Comparison of ENCODE assay signal across 16 mouse cellular contexts in genomic region chr1:154148948-154149347, GRCm38 (mm10). TPM values are rescaled to one million over a fixed set of nuclear protein-coding genes. Genes with fewer than 3 reads are reported as not detected.
A peak's percentile ranks its signal among the peaks of the same experiment; 100 is the strongest.
DNase-seq lines count a peak whose midpoint lies in the region; ATAC-seq and TF ChIP-seq lines count a peak whose summit lies in the region.
"Had no signal": no experiment of that assay in that cellular context is flagged by ENCODE, and none has a peak within 500 bp of the region (broad histone marks: within the 10 kb centered on the region; RNA-seq: fewer than 3 reads in every experiment).

No protein-coding gene starts in this region.

- H3K27ac ChIP-seq in lung, postnatal 0 days (ENCODE audit: low read length), result no peak overlapping the region
- H3K27ac ChIP-seq in kidney, embryonic 14.5 days (ENCODE audit: low read depth, low read length), result no peak overlapping the region
- no peak overlapping the region for H3K27ac ChIP-seq in stomach, embryonic 14.5 days (ENCODE audit: low read length)
- H3K27ac ChIP-seq: heart, embryonic 13.5 days; limb, embryonic 13.5 days; midbrain, embryonic 10.5 days had no signal

- H3K9ac ChIP-seq in lung, postnatal 0 days (replicated peaks; ENCODE audit: low read depth), result no peak overlapping the region
- no peak overlapping the region for H3K9ac ChIP-seq in kidney, embryonic 14.5 days (ENCODE audit: low read depth, low read length)
- no peak overlapping the region for H3K9ac ChIP-seq in stomach, embryonic 14.5 days (replicated peaks; ENCODE audit: low read depth, low read length)
- H3K9ac ChIP-seq: heart, embryonic 13.5 days; limb, embryonic 13.5 days had no signal

- H3K4me2 ChIP-seq in lung, postnatal 0 days (replicated peaks; ENCODE audit: low read depth, low read length), result no peak overlapping the region
- no peak overlapping the region for H3K4me2 ChIP-seq in kidney, embryonic 14.5 days (replicated peaks; ENCODE audit: low read depth, low read length)
- no peak overlapping the region for H3K4me2 ChIP-seq in stomach, embryonic 14.5 days (replicated peaks; ENCODE audit: low read depth, low read length)
- H3K4me2 ChIP-seq: heart, embryonic 13.5 days; limb, embryonic 13.5 days had no signal

- no peak for TF ChIP-seq CTCF in lung, postnatal 0 days (IDR thresholded peaks at IDR 0.05)
- TF ChIP-seq CTCF in lung, adult 2 months (IDR thresholded peaks at IDR 0.05; ENCODE audit: insufficient read depth, low read length), result no peak

- H3K4me1 ChIP-seq in lung, postnatal 0 days (ENCODE audit: insufficient read depth, low read depth, low read length), result no peaks in the 10 kb centered on the region; the same call in 1 of the 2 replicates
- peaks cover 4% of the 10 kb centered on the region; the same call in 1 of the 2 replicates for H3K4me1 ChIP-seq in lung, adult 2 months (ENCODE audit: control insufficient read depth, insufficient read depth, low read length)
- H3K4me1 ChIP-seq in kidney, embryonic 14.5 days (ENCODE audit: control insufficient read depth, insufficient read depth, low read length), result peaks cover 13% of the 10 kb centered on the region; the same call in 1 of the 2 replicates
- peaks cover 10% of the 10 kb centered on the region for H3K4me1 ChIP-seq in stomach, embryonic 14.5 days (ENCODE audit: control insufficient read depth, insufficient read depth, low read length)

- no peaks in the 10 kb centered on the region for H3K27me3 ChIP-seq in lung, postnatal 0 days (replicated peaks; ENCODE audit: insufficient read depth, low read length)
- H3K27me3 ChIP-seq in kidney, embryonic 14.5 days (ENCODE audit: control insufficient read depth, insufficient read depth, low read length), result no peaks in the 10 kb centered on the region
- H3K27me3 ChIP-seq in stomach, embryonic 14.5 days (ENCODE audit: control insufficient read depth, insufficient read depth, low read length), result no peaks in the 10 kb centered on the region
- H3K27me3 ChIP-seq: heart, embryonic 13.5 days; limb, embryonic 13.5 days had no signal

- DNase-seq in adrenal gland, adult (ENCODE audit: inconsistent age in 2 of 2, low spot score in 1 of 2), result peak; percentile 72 to 85
- no peak for DNase-seq in adrenal gland, postnatal 4 days (ENCODE audit: low spot score in 2 of 2)
- peak; percentile 10 for DNase-seq in lung, postnatal 0 days (ENCODE audit: low spot score)
- DNase-seq in lung, adult 2 months, result no peak
- DNase-seq in layer of hippocampus, postnatal 14 days (ENCODE audit: low spot score in 2 of 2), result no peak
- DNase-seq in thymus, postnatal 36 days, result no peak

- peak; percentile 29; the same call in 1 of the 2 replicates for TF ChIP-seq EP300 in lung, postnatal 0 days (IDR thresholded peaks at IDR 0.05)

- 51% methylated on average over 10 of the region's 10 CpGs for WGBS in lung, postnatal 0 days
- WGBS in lung, adult 2 months, result 38% methylated on average over 10 of the region's 10 CpGs
- 49% methylated on average over 10 of the region's 10 CpGs for WGBS in kidney, embryonic 14.5 days
- WGBS in stomach, embryonic 14.5 days, result 61% methylated on average over 10 of the region's 10 CpGs

- no peaks in the 10 kb centered on the region for H3K9me3 ChIP-seq in lung, postnatal 0 days (ENCODE audit: low read length)
- no peaks in the 10 kb centered on the region for H3K9me3 ChIP-seq in kidney, embryonic 14.5 days (ENCODE audit: control insufficient read depth, low read length)
- no peaks in the 10 kb centered on the region for H3K9me3 ChIP-seq in stomach, embryonic 14.5 days (ENCODE audit: control insufficient read depth, low read depth, low read length)
- H3K9me3 ChIP-seq: heart, embryonic 13.5 days; limb, embryonic 13.5 days; midbrain, embryonic 10.5 days had no signal

- H3K36me3 ChIP-seq in lung, postnatal 0 days (ENCODE audit: insufficient read depth, low read length), result no peaks in the 10 kb centered on the region
- H3K36me3 ChIP-seq in kidney, embryonic 14.5 days (ENCODE audit: control insufficient read depth, insufficient read depth, low read length), result no peaks in the 10 kb centered on the region
- no peaks in the 10 kb centered on the region for H3K36me3 ChIP-seq in stomach, embryonic 14.5 days (ENCODE audit: control insufficient read depth, insufficient read depth, low read length)
- H3K36me3 ChIP-seq: G1E; heart, embryonic 13.5 days; limb, embryonic 13.5 days; midbrain, embryonic 10.5 days had no signal

- TF ChIP-seq POLR2A in lung, adult 2 months (IDR thresholded peaks at IDR 0.05; ENCODE audit: borderline replicate concordance, extremely low read depth, low read depth, low read length), result no peak

- H3K4me3 ChIP-seq in lung, postnatal 0 days (ENCODE audit: low read depth, low read length), result no peak overlapping the region
- H3K4me3 ChIP-seq in lung, adult 2 months (replicated peaks; ENCODE audit: extremely low read depth, low read depth, low read length), result no peak overlapping the region
- no peak overlapping the region for H3K4me3 ChIP-seq in kidney, embryonic 14.5 days (ENCODE audit: low read length)
- H3K4me3 ChIP-seq in stomach, embryonic 14.5 days (ENCODE audit: low read depth, low read length), result no peak overlapping the region
- H3K4me3 ChIP-seq: heart, embryonic 13.5 days; limb, embryonic 13.5 days; midbrain, embryonic 10.5 days had no signal

- ATAC-seq in lung, postnatal 0 days, result 0 out of 2 replicates have a peak, but pooled peaks have one; percentile 4
- ATAC-seq in kidney, embryonic 14.5 days (ENCODE audit: low FRiP score, low TSS enrichment), result peak; percentile 61
- ATAC-seq in stomach, embryonic 14.5 days (ENCODE audit: insufficient number of reproducible peaks, insufficient read depth, low FRiP score, low read depth), result 0 out of 2 replicates have a peak, but pooled peaks have one; percentile 20

RNA-seq across cellular contexts. Expression of gene Zfp648, which starts 52.0 kb away (rescaled TPM):
- total RNA-seq in adrenal gland, postnatal 4 days (2021), result under 1 TPM; 0.39 to 0.42 TPM
- polyA plus RNA-seq in lung, postnatal 0 days (2015; fragmentation: Nextera tagmentation; extraction: Ambion mirVana), result not detected in 2 replicates
- polyA plus RNA-seq in lung, adult 2 months (2012; rRNA removed), result 0.06 TPM in 1 of 2 replicates, not detected in the other
- 0.13 and 0.26 TPM in 2 replicates for polyA plus RNA-seq in kidney, embryonic 14.5 days (2014; fragmentation: Nextera tagmentation; extraction: Ambion mirVana)
- not detected in 2 replicates for polyA plus RNA-seq in stomach, embryonic 14.5 days (2014; fragmentation: Nextera tagmentation; extraction: Ambion mirVana)
- under 1 TPM; 0.19 to 0.28 TPM for total RNA-seq in layer of hippocampus, postnatal 14 days (2021)
- total RNA-seq: common myeloid progenitor, adult 5-6 weeks; neutrophil, adult 5-6 weeks had no signal
- polyA plus RNA-seq: forebrain, embryonic 11.5 days; G1E; midbrain, embryonic 10.5 days; spleen, adult 2 months had no signal

Comparison
In these comparisons a context has a peak if more than half of its experiments do, and no peak if none do; other contexts are left out.
1. DNase-seq: peak in adrenal gland, adult (2 of 2) and lung, postnatal 0 days (single experiment); none in adrenal gland, postnatal 4 days (0 of 2), lung, adult 2 months (single experiment), layer of hippocampus, postnatal 14 days (0 of 2) and thymus, postnatal 36 days (0 of 2).
2. ATAC-seq: peak in every context shown above with its lines; median percentile 61 in kidney, embryonic 14.5 days; 20 in stomach, embryonic 14.5 days; 4 in lung, postnatal 0 days.